Mouse (Mus musculus): ENCODE data around the gene Thada.
"Not testable (repeated sequence)": the region's sequence is repeated elsewhere in the genome, so short reads cannot be mapped to it uniquely, and the experiment has no call there.

Gene Thada

GRCm38 (mm10) chr17:84256278-84256819 is 209.7 kb downstream of the Thada start:
- no peak for DNase-seq

GRCm38 (mm10) chr17:84255841-84256240 is 210.2 kb downstream of the Thada start:
- DNase-seq = no peak

GRCm38 (mm10) chr17:84251426-84251825 is 214.6 kb downstream of the Thada start:
- DNase-seq = no peak

- no peak for DNase-seq
Measured at GRCm38 (mm10) chr17:84244182-84244920, 221.7 kb downstream of the Thada start.

GRCm38 (mm10) chr17:84243759-84244158 is 222.2 kb downstream of the Thada start:
- DNase-seq = no peak

- DNase-seq = no peak
Measured at GRCm38 (mm10) chr17:84241308-84241957, 224.6 kb downstream of the Thada start.

- DNase-seq = no peak
Measured at GRCm38 (mm10) chr17:84239679-84240292, 226.2 kb downstream of the Thada start.

- DNase-seq = no peak
Measured at GRCm38 (mm10) chr17:84238174-84238573, 227.8 kb downstream of the Thada start.

- peak; percentile 34 for DNase-seq
Measured at GRCm38 (mm10) chr17:84236781-84237557, 229.0 kb downstream of the Thada start.

- DNase-seq = no peak
Measured at GRCm38 (mm10) chr17:84235399-84235928, 230.5 kb downstream of the Thada start.

GRCm38 (mm10) chr17:84234785-84235184 is 231.2 kb downstream of the Thada start:
- DNase-seq = not testable (repeated sequence)

- no peak for DNase-seq
Measured at GRCm38 (mm10) chr17:84233758-84234157, 232.2 kb downstream of the Thada start.

GRCm38 (mm10) chr17:84231361-84231760 is 234.6 kb downstream of the Thada start:
- no peak for DNase-seq

GRCm38 (mm10) chr17:84228223-84228622 is 237.8 kb downstream of the Thada start:
- no peak for DNase-seq

- no peak for DNase-seq
Measured at GRCm38 (mm10) chr17:84226681-84227080, 239.3 kb downstream of the Thada start.

GRCm38 (mm10) chr17:84226231-84226630 is 239.8 kb downstream of the Thada start:
- DNase-seq = no peak

- peak; percentile 13 for DNase-seq
Measured at GRCm38 (mm10) chr17:84224217-84224887, 241.7 kb downstream of the Thada start.

- DNase-seq = not testable (repeated sequence)
Measured at GRCm38 (mm10) chr17:84218841-84219240, 247.2 kb downstream of the Thada start.

- DNase-seq = no peak
Measured at GRCm38 (mm10) chr17:84217696-84218095, 248.3 kb downstream of the Thada start.

- DNase-seq = no peak
Measured at GRCm38 (mm10) chr17:84215264-84215960, 250.6 kb downstream of the Thada start.

GRCm38 (mm10) chr17:84213464-84213863 is 252.5 kb downstream of the Thada start:
- DNase-seq = no peak
